21 mouse cellular contexts compared by ENCODE assay signal in the genomic region with DNA sequence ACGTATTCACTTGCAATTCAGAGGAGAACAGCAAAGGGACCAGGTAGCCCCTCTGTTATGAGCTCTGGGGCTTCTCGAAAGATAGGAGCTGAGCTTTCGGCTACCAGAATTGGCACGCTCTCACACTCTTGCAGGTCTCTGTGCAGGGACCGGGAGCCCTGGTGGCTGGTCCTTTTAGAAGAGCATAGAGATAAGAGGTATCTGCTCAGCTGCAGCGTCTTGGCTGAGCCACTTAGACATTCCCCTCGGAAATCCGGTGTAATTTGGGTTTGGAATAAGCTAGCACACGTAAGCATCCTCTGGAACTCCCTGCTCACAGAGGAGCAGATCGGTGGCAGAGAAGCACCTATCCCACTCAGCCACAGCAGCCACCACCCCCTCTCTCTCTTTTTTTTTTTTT.
DNase-seq lines count a peak whose midpoint lies in the region; ATAC-seq and TF ChIP-seq lines count a peak whose summit lies in the region.
"Had no signal": no experiment of that assay in that cellular context is flagged by ENCODE, and none has a peak within 500 bp of the region (broad histone marks: within the 10 kb centered on the region; RNA-seq: fewer than 3 reads in every experiment).

No protein-coding gene starts in this region.

- no peaks in the 10 kb centered on the region for H3K9me3 ChIP-seq in heart, embryonic 15.5 days (replicated peaks)
- H3K9me3 ChIP-seq: forebrain, embryonic 12.5 days; hindbrain, embryonic 13.5 days; midbrain, embryonic 13.5 days; neural tube, embryonic 12.5 days; stomach, embryonic 15.5 days had no signal

- intact Hi-C loops in gastrocnemius, adult 2 months (cut with DNase I), result no loop called here
- intact Hi-C loops in gastrocnemius, postnatal 14 days (cut with DNase I; ENCODE audit: low total_unique reads), result no loop called here
- intact Hi-C loops in heart, postnatal 10 days (cut with DNase I), result no loop called here

- H3K4me2 ChIP-seq in heart, embryonic 15.5 days, result peak overlapping the region; percentile 53
- H3K4me2 ChIP-seq: forebrain, embryonic 12.5 days; hindbrain, embryonic 13.5 days; liver, embryonic 11.5 days; midbrain, embryonic 13.5 days; neural tube, embryonic 12.5 days; stomach, embryonic 15.5 days had no signal

- no peak for TF ChIP-seq CTCF in gastrocnemius, adult 2 months (IDR thresholded peaks at IDR 0.05)

- H3K36me3 ChIP-seq in heart, embryonic 15.5 days, result no peaks in the 10 kb centered on the region
- H3K36me3 ChIP-seq: forebrain, embryonic 12.5 days; G1E; hindbrain, embryonic 13.5 days; midbrain, embryonic 13.5 days; neural tube, embryonic 12.5 days; stomach, embryonic 15.5 days had no signal

- no peak for ATAC-seq in heart, embryonic 15.5 days (replicated peaks; ENCODE audit: insufficient number of reproducible peaks, insufficient read depth, low FRiP score, low read depth)
- ATAC-seq: inflammation-experienced regulatory T-cells, adult 6 months; midbrain, embryonic 13.5 days had no signal

- 0 out of 2 replicates have a peak overlapping the region, but pooled peaks have one; percentile 4 for H3K9ac ChIP-seq in heart, embryonic 15.5 days
- H3K9ac ChIP-seq: forebrain, embryonic 12.5 days; hindbrain, embryonic 13.5 days; midbrain, embryonic 13.5 days; neural tube, embryonic 12.5 days; stomach, embryonic 15.5 days had no signal

- peak overlapping the region; percentile 70 for H3K4me3 ChIP-seq in gastrocnemius, adult 2 months
- peak overlapping the region; percentile 19; the same call in 1 of the 2 replicates for H3K4me3 ChIP-seq in heart, embryonic 15.5 days
- H3K4me3 ChIP-seq: forebrain, embryonic 12.5 days; hindbrain, embryonic 13.5 days; midbrain, embryonic 13.5 days; neural tube, embryonic 12.5 days; stomach, embryonic 15.5 days had no signal

- H3K27me3 ChIP-seq in heart, embryonic 15.5 days, result no peaks in the 10 kb centered on the region
- H3K27me3 ChIP-seq: forebrain, embryonic 12.5 days; hindbrain, embryonic 13.5 days; midbrain, embryonic 13.5 days; neural tube, embryonic 12.5 days; stomach, embryonic 15.5 days had no signal

- WGBS in heart, embryonic 15.5 days, result 36% methylated on average over 10 of the region's 10 CpGs

- DNase-seq in gastrocnemius, adult 2 months, result peak; percentile 32
- DNase-seq in gastrocnemius, postnatal 14 days, result no peak
- DNase-seq in heart, postnatal 10 days, result no peak
- peak; percentile 25 for DNase-seq in cerebellum, adult 11 months
- peak; percentile 41 for DNase-seq in cerebellum, adult 9-11 months
- DNase-seq in spleen, adult 12 weeks (ENCODE audit: low spot score), result no peak
- DNase-seq in T-cell, adult 2 months (ENCODE audit: low spot score), result no peak
- DNase-seq: adrenal gland, postnatal 14 days; kidney, adult 2 months; kidney, postnatal 14 days; lung, adult 18-20 months; thymus, adult 2 months had no signal

- peaks cover 15% of the 10 kb centered on the region for H3K4me1 ChIP-seq in heart, embryonic 15.5 days (replicated peaks)
- H3K4me1 ChIP-seq: forebrain, embryonic 12.5 days; hindbrain, embryonic 13.5 days; midbrain, embryonic 13.5 days; neural tube, embryonic 12.5 days; stomach, embryonic 15.5 days had no signal

- H3K27ac ChIP-seq in gastrocnemius, adult 2 months, result peak overlapping the region; percentile 88
- no peak overlapping the region for H3K27ac ChIP-seq in heart, embryonic 15.5 days
- H3K27ac ChIP-seq: forebrain, embryonic 12.5 days; hindbrain, embryonic 13.5 days; midbrain, embryonic 13.5 days; neural tube, embryonic 12.5 days; stomach, embryonic 15.5 days had no signal

Comparison
In these comparisons a context has a peak if more than half of its experiments do, and no peak if none do; other contexts are left out.
1. DNase-seq: peak in gastrocnemius, adult 2 months (single experiment), cerebellum, adult 11 months (single experiment) and cerebellum, adult 9-11 months (single experiment); none in gastrocnemius, postnatal 14 days (single experiment), heart, postnatal 10 days (0 of 2), spleen, adult 12 weeks (single experiment) and T-cell, adult 2 months (single experiment).